Mouse (Mus musculus) c-Kit-positive CD71-positive TER-119-positive erythroid progenitor cells, embryonic 14.5 days (primary cell): ENCODE data around the gene Gm8108.
"Not testable (repeated sequence)": the region's sequence is repeated elsewhere in the genome, so short reads cannot be mapped to it uniquely, and the experiment has no call there.

ENCODE experiments used
- DNase-seq: peaks from one replicate; pipeline ENCODE4 v3.0.0-alpha.2; 2013; ENCODE audit warnings: low spot score

Gene Gm8108

GRCm38 (mm10) chr14:4110426-4110825, at the start of gene Gm8108:
Gene Gm8108 (plus strand): TSS chr14:4110526.
- not testable (repeated sequence) for DNase-seq

- not testable (repeated sequence) for DNase-seq
These were observed 26.5 kb upstream of the Gm8108 start, which contains the start of gene Gm3115 for GRCm38 (mm10) chr14:4083820-4084219. Gene Gm3115 (plus strand): TSS chr14:4084120.

GRCm38 (mm10) chr14:4141646-4142045, 31.3 kb downstream of the Gm8108 start:
- not testable (repeated sequence) for DNase-seq

GRCm38 (mm10) chr14:4164730-4165129, 54.4 kb downstream of the Gm8108 start, which contains the start of gene Gm3127:
Gene Gm3127 (plus strand): TSS chr14:4165030.
- DNase-seq: not testable (repeated sequence)

GRCm38 (mm10) chr14:4182030-4182429, 71.7 kb downstream of the Gm8108 start:
- DNase-seq: not testable (repeated sequence)
